Comparison of ENCODE assay signal across 7 mouse cellular contexts in genomic region chr1:155244771-155245211, GRCm38 (mm10). TPM values are rescaled to one million over a fixed set of nuclear protein-coding genes. Genes with fewer than 3 reads are reported as not detected.
A peak's percentile ranks its signal among the peaks of the same experiment; 100 is the strongest.
DNase-seq lines count a peak whose midpoint lies in the region; ATAC-seq and TF ChIP-seq lines count a peak whose summit lies in the region.

No protein-coding gene starts in this region.

- no peak for TF ChIP-seq CTCF in thymus, adult 2 months (IDR thresholded peaks at IDR 0.05; ENCODE audit: borderline replicate concordance, control insufficient read depth, extremely low read depth, insufficient read depth, low read length, poor library complexity)

- 19% methylated on average over 29 of the region's 29 CpGs for WGBS in thymus, adult 2 months
- WGBS in forebrain, embryonic 10.5 days = 2% methylated on average over 29 of the region's 29 CpGs
- WGBS in kidney, embryonic 14.5 days = 5% methylated on average over 29 of the region's 29 CpGs
- WGBS in midbrain, embryonic 16.5 days = 5% methylated on average over 27 of the region's 29 CpGs

- TF ChIP-seq POLR2A in thymus, adult 2 months (IDR thresholded peaks at IDR 0.05; ENCODE audit: control insufficient read depth, extremely low read depth, insufficient read depth, low read length, poor library complexity) = no peak

- H3K36me3 ChIP-seq in thymus, adult 2 months (ENCODE audit: control insufficient read depth, insufficient read depth, low read length) = no peaks in the 10 kb centered on the region
- peaks cover 20% of the 10 kb centered on the region for H3K36me3 ChIP-seq in forebrain, embryonic 10.5 days (replicated peaks)
- peaks cover 9% of the 10 kb centered on the region; the same call in 1 of the 2 replicates for H3K36me3 ChIP-seq in kidney, embryonic 14.5 days (ENCODE audit: control insufficient read depth, insufficient read depth, low read length)
- no peaks in the 10 kb centered on the region for H3K36me3 ChIP-seq in midbrain, embryonic 16.5 days (ENCODE audit: control insufficient read depth, insufficient read depth, low read length)

- H3K27me3 ChIP-seq in thymus, adult 2 months (ENCODE audit: control insufficient read depth, insufficient read depth, low read length) = peaks cover 8% of the 10 kb centered on the region
- H3K27me3 ChIP-seq in forebrain, embryonic 10.5 days (ENCODE audit: poor library complexity, severe bottlenecking) = peaks cover 67% of the 10 kb centered on the region
- H3K27me3 ChIP-seq in kidney, embryonic 14.5 days (ENCODE audit: control insufficient read depth, insufficient read depth, low read length) = no peaks in the 10 kb centered on the region; the same call in 1 of the 2 replicates
- H3K27me3 ChIP-seq in midbrain, embryonic 16.5 days (ENCODE audit: control insufficient read depth, insufficient read depth, low read depth, low read length) = peaks cover 11% of the 10 kb centered on the region

- H3K4me1 ChIP-seq in thymus, adult 2 months (replicated peaks; ENCODE audit: control insufficient read depth, insufficient read depth, low read length) = peaks cover 11% of the 10 kb centered on the region
- H3K4me1 ChIP-seq in forebrain, embryonic 10.5 days = peaks cover 26% of the 10 kb centered on the region
- H3K4me1 ChIP-seq in kidney, embryonic 14.5 days (ENCODE audit: control insufficient read depth, insufficient read depth, low read length) = no peaks in the 10 kb centered on the region; the same call in 1 of the 2 replicates
- H3K4me1 ChIP-seq in midbrain, embryonic 16.5 days (ENCODE audit: control insufficient read depth, insufficient read depth, low read length) = peaks cover 7% of the 10 kb centered on the region; the same call in 1 of the 2 replicates

- peak overlapping the region; percentile 33 for H3K4me3 ChIP-seq in thymus, adult 2 months (ENCODE audit: control insufficient read depth, insufficient read depth, low read length)
- peak overlapping the region; percentile 68 for H3K4me3 ChIP-seq in forebrain, embryonic 10.5 days
- peak overlapping the region; percentile 65 for H3K4me3 ChIP-seq in kidney, embryonic 14.5 days (ENCODE audit: low read length)
- H3K4me3 ChIP-seq in midbrain, embryonic 16.5 days (ENCODE audit: low read depth, low read length) = peak overlapping the region; percentile 48

- ATAC-seq in kidney, embryonic 14.5 days (ENCODE audit: low FRiP score, low TSS enrichment) = peak; percentile 51; the same call in 1 of the 2 replicates
- ATAC-seq in midbrain, embryonic 16.5 days = no peak

- H3K4me2 ChIP-seq in kidney, embryonic 14.5 days (replicated peaks; ENCODE audit: low read depth, low read length) = peak overlapping the region; percentile 97
- H3K4me2 ChIP-seq in midbrain, embryonic 16.5 days (ENCODE audit: low read length) = peak overlapping the region; percentile 86

- DNase-seq in thymus, adult 2 months = no peak
- no peak for DNase-seq in thymus, postnatal 14 days
- no peak for DNase-seq in forebrain, embryonic 10.5 days (ENCODE audit: extremely low spot score, low spot score)
- DNase-seq in layer of hippocampus, postnatal 36 days = no peak
- no peak for DNase-seq in spleen, adult 18-20 months

- H3K27ac ChIP-seq in thymus, adult 2 months (ENCODE audit: control insufficient read depth, insufficient read depth, low read length) = no peak overlapping the region
- H3K27ac ChIP-seq in forebrain, embryonic 10.5 days = peak overlapping the region; percentile 92
- H3K27ac ChIP-seq in kidney, embryonic 14.5 days (ENCODE audit: low read depth, low read length) = peak overlapping the region; percentile 47; the same call in 1 of the 2 replicates
- H3K27ac ChIP-seq in midbrain, embryonic 16.5 days (ENCODE audit: low read length) = no peak overlapping the region

- no peaks in the 10 kb centered on the region for H3K9me3 ChIP-seq in forebrain, embryonic 10.5 days
- no peaks in the 10 kb centered on the region for H3K9me3 ChIP-seq in kidney, embryonic 14.5 days (ENCODE audit: control insufficient read depth, low read length)
- H3K9me3 ChIP-seq in midbrain, embryonic 16.5 days (replicated peaks; ENCODE audit: control insufficient read depth, low read length, poor library complexity, severe bottlenecking) = no peaks in the 10 kb centered on the region

- H3K9ac ChIP-seq in kidney, embryonic 14.5 days (ENCODE audit: low read depth, low read length) = peak overlapping the region; percentile 85
- H3K9ac ChIP-seq in midbrain, embryonic 16.5 days (ENCODE audit: low read depth, low read length) = peak overlapping the region; percentile 72

RNA-seq across cellular contexts. Expression of gene BC034090, which starts 0.5 kb away (rescaled TPM):
- polyA plus RNA-seq in thymus, adult 2 months (2012; rRNA removed) = 7.6 and 13.1 TPM in 2 replicates
- 3.6 and 4.4 TPM in 2 replicates for polyA plus RNA-seq in forebrain, embryonic 10.5 days (2016; fragmentation: Nextera tagmentation; extraction: Ambion mirVana)
- polyA plus RNA-seq in kidney, embryonic 14.5 days (2014; fragmentation: Nextera tagmentation; extraction: Ambion mirVana) = 4.7 and 4.9 TPM in 2 replicates
- 2.8 and 5.5 TPM in 2 replicates for polyA plus RNA-seq in midbrain, embryonic 16.5 days (2015; fragmentation: Nextera tagmentation; extraction: Ambion mirVana)
- total RNA-seq in layer of hippocampus, postnatal 36 days (2021) = 1 to 10 TPM; 5.9 to 6.7 TPM

Comparison
In these comparisons a context has a peak if more than half of its experiments do, and no peak if none do; other contexts are left out.
1. H3K27ac ChIP-seq: peak in forebrain, embryonic 10.5 days (single experiment) and kidney, embryonic 14.5 days (single experiment); none in thymus, adult 2 months (single experiment) and midbrain, embryonic 16.5 days (single experiment).
2. Peak in every context shown above with its lines, with median percentiles within 50 percentile points of each other: H3K4me3 ChIP-seq.